Mouse (Mus musculus) megakaryocyte progenitor cell, adult 5-6 weeks (primary cell): ENCODE measurements around the gene Hrct1. TPM values are rescaled to one million over a fixed set of nuclear protein-coding genes. Genes with fewer than 3 reads are reported as not detected.
A peak's percentile ranks its signal among the peaks of the same experiment; 100 is the strongest.

Source experiments
- ATAC-seq: replicated peaks from 2 replicates; pipeline ENCODE4 v1.8.0; 2016; ENCODE audit warnings: mild to moderate bottlenecking, moderate TSS enrichment, inconsistent platforms; ENCODE audit not compliant: poor library complexity
- total RNA-seq, 2 experiments: library from RNA; stranded (forward) in 1 of 2; stranded (reverse) in 1 of 2; fragments of 157-497, 149-512 nt in 1 of 2; fragments of 200-1000 nt in 1 of 2; gene quantifications; 2 replicates each; pipeline versions ENCODE4 v1.2.3 to v1.2.4; 2015 to 2017

Hrct1 gene
- total RNA-seq, 2 experiments from 2014 or later, result not detected

DNA sequence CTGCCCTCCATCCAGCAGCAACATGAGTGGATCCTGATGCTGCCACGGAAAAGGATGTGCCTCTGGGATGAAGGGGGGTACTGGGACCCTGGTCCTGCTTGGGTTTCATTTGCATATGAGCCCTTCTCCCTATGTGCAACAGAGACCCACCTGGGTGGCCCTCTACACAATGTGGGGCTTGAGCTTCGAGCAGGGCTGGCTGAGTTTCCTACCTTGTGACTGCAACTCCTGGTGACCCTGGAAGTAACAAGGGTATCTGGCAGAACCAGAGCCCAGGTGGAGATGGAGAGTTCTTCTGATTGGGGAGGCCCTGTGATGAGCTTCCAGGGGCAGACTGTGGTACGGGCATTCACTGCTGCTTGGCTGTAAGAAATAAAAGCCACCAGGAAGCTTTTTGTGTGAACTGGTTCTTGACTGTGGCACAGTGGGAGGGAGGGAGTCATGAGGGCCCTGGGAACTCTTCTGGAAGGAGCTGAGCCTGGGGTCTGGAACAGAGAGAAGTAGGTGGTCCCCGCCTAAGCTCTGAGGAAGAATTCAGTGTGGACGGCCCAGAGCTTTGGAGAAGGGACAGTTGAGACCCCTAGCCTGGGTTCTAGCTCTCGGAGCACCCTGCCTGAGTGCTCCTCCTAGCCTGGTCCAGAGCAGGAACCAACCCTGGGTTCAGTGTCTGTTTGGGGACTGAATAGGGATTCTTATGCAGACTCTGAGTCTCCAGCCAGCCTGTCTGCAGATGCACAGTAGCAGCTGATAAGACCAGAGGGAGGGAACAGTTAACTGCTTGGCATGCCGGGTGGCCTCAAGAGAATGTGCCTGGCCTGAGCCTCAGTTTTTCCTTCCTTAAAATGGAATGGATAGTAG lies 959 bp downstream of the Hrct1 start:
- peak; percentile 70 for ATAC-seq

- ATAC-seq, result no peak
Observed at GRCm38 (mm10) chr4:43728576-43728954, 1.6 kb downstream of the Hrct1 start.

GRCm38 (mm10) chr4:43729126-43729525 lies 2.1 kb downstream of the Hrct1 start:
- ATAC-seq, result no peak

- ATAC-seq, result peak; percentile 58
Observed at GRCm38 (mm10) chr4:43729794-43730550, 3.0 kb downstream of the Hrct1 start, which contains the start of gene Spaar. Gene Spaar, plus strand, starts transcription at chr4:43730034.

DNA sequence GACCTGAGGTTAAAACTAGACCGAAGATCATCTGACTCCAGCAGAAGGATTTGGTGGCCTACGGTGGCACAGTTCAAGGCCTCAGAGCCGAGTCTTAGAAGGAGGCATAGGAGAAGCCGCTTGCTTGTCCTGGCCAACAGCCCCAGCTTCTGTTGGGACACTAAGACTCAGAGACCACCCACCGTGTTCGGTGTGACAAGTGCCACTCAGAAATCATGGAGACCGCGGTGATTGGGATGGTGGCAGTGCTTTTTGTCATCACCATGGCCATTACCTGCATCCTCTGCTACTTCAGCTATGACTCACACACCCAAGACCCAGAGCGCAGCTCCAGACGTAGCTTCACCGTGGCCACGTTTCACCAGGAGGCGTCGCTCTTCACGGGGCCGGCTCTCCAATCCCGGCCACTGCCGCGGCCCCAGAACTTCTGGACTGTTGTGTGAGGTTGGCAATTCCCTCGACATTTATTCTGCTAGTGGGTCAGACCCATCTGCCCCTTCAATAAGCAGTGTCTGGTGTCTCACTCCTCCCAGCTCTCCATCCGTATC lies 3.8 kb downstream of the Hrct1 start:
- no peak for ATAC-seq

DNA sequence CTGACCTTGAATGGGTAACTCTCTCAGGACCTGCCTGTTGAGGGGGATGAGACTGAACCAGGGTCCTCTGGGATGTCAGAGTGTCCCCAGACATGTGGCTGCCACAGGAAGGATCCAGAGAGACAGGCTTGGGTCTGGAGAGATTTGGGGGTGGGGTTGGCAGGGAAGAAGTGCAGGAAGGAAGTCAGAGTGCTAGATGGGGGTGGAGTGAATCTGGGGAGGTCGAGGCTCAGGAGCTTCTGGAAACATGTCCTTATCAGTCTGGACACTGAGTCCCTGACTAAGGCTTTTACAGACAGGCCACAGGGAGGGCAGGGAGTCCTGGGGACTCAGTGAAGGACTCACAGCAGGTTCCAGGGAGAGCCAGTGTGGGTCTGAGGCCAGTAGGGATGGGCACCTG lies 5.2 kb downstream of the Hrct1 start:
- no peak for ATAC-seq

DNA sequence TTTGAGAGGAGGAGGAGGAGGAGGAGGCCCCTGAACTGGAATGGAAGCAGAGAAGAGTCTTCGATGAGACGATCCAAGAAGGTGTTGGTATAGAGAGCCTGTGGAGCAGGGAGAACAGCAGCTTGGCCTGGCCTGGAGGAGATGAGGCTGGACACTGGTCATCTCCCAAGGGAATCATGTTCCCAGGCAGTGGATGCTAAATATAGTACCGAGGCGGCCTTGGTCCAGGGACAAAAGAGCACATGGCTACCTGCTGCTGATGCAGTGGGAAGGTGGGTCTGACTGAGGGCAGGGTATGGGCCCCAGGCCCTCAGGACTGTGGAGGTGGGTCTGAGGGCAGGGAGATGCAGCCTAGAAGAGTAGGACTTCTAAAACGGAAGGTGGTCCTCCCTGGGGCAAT lies 6.2 kb downstream of the Hrct1 start:
- ATAC-seq, result no peak

DNA sequence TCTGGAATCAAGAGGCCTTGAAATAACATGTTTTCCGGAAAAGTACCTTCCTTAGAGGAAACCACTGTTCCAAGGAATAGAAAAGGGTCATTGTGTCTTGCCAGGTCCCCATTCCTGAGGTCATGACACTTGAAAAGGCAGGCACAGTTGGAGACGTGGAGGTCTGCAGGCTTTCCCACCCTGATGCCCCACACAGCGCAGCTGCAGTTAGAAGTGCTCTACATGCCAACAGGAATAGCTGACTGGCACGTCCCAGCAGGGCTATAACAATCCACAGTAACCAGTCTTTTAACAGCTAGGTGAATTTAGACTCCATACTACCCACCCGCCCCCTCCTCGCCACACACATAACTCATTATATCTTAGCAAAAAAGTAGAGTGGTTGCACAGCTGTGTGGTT lies 10.2 kb downstream of the Hrct1 start:
- no peak for ATAC-seq

- no peak for ATAC-seq
Observed at GRCm38 (mm10) chr4:43738989-43739674, 12.1 kb downstream of the Hrct1 start.

DNA sequence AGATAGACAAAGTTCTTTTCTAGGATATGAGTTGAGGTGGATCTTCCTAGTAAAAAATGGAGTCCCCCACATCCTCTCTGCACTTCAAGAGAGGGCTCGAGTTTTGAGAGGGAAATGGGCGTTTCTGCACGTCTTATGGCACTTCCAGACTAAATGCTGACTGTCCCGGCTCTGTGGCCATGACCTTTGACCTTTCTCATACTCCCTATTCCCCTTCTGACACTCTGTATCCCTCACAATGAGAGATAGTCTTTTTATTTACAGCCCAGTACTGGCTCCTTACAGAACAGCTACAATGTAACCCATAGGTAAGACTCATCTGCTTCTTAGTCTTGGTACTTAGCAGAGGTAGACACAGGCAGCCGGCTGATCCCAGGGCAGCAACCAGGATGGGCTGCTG lies 14.5 kb downstream of the Hrct1 start:
- ATAC-seq, result no peak

- ATAC-seq, result no peak
Observed at GRCm38 (mm10) chr4:43742637-43743036, 15.6 kb downstream of the Hrct1 start.

- ATAC-seq, result no peak
Observed at GRCm38 (mm10) chr4:43743099-43743498, 16.1 kb downstream of the Hrct1 start.

DNA sequence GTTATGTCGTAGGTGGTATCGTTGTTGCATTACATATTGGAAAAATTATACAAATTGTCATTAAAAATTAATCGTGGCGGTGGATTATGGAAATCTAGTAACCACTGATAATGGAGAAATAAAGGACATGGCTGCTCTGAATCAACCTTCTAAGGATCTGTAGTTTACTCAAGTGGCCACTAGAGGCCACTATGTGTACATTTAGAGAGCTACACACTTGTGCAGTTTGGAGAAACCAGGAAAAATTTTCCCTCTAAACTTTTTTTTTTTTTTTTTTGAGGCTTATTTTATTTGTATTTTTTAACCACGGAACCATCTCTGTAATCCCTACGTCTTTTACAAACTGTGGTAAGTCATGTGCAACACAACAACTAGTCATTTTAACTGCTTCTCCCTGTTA lies 18.2 kb downstream of the Hrct1 start:
- peak; percentile 61 for ATAC-seq

- 0 out of 2 replicates have a peak, but pooled peaks have one; percentile 23 for ATAC-seq
Observed at GRCm38 (mm10) chr4:43757213-43757612, 30.2 kb downstream of the Hrct1 start.

DNA sequence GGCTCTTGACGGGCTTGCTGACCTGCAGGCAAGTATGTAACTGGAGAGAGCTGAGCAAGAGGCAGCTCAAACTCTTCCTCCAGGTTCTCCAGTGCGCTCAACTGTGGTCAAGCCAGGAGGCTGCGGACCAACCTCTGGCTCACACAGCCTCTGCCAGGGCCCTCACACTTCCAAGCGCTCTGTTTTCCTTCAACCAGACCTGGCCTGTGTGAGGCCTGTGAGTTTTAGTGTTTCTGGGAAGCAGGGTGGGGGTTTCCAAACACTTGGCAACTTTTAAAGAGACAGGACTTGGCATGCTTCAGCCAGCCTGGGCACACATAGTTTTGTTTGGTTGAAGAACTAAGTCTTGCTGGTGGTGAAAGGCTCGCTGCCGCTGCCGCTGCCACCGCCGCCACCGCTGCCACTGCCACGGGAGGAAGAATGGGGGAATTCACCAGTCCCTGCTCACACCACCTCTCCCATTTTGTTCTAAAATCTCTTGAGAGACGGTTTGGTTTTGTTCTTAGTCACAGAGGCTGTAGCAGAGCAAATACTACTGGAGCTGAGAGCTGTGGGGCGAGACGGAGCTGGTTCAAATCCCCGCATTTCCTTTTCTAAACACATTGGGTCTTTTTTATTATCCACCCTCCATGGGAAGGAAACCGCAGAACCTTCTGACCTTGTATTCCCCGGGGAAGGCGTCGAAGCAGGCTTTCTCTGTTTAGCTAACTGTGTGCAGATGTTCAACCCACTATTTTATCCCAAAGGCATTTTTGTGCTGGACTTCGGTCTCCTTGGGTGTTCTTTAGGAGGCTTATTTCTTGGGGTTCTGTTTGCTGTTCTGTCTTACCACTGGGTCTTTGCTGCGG lies 32.8 kb downstream of the Hrct1 start:
- no peak for ATAC-seq

- no peak for ATAC-seq
Observed at GRCm38 (mm10) chr4:43760460-43760859, 33.5 kb downstream of the Hrct1 start.

- ATAC-seq, result no peak
Observed at GRCm38 (mm10) chr4:43761336-43761735, 34.3 kb downstream of the Hrct1 start.

DNA sequence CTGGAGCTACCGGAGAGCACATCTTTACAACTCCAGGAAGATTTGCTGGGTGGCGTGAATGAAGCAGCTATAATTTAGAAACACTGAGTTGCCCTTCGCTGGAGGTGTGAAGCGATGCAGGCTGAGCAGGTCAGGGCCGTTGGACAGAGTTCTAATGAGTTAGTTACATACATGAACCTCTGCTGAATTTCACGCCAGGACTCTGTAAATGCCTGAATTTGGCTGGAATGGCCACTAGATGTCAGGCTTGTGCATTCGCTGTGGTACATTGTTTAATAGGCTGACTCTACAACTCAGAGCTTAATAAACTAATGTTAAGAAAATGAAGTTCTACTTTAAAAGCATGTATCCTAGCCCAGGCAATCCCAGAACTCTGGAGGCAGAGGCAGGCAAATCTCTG lies 36.4 kb downstream of the Hrct1 start:
- peak; percentile 73 for ATAC-seq

DNA sequence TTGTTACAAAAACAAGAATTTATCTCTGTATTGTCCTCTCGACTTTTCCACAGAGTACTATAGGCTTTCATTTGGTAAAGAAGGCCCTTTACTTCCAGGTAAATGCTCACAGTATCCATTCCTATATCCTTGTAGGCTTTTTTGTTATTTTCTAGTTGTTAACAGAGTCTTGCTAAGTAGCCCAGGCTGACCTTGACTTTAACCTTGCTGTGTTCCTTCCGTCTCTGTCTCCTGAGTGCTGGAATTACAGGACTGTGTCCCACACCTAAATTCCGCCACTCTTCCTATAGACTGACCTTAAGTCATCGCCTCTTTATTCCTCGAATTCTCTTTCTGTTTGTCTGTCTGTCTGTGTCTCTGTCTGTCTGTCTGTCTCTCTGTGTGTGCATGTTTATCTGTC lies 41.4 kb downstream of the Hrct1 start:
- no peak for ATAC-seq

- no peak for ATAC-seq
Observed at GRCm38 (mm10) chr4:43769374-43769773, 42.4 kb downstream of the Hrct1 start.
